Mouse (Mus musculus) E14TG2a.4 (cell line): Measurements from ENCODE around the gene Olfr600.
"Not testable (repeated sequence)": the region's sequence is repeated elsewhere in the genome, so short reads cannot be mapped to it uniquely, and the experiment has no call there.

ENCODE experiments used
- H3K27me3 ChIP-seq: 2 replicates; pipeline ENCODE4 v1.6.1; 2014; ENCODE audit warnings: low read length, control low read depth; ENCODE audit not compliant: insufficient read depth
- H3K36me3 ChIP-seq: 2 replicates; pipeline ENCODE4 v1.6.1; 2014; ENCODE audit warnings: low read length, control low read depth; ENCODE audit not compliant: insufficient read depth
- H3K4me1 ChIP-seq: replicated peaks from 2 replicates; pipeline ENCODE4 v1.6.1; 2014; ENCODE audit warnings: low read depth, low read length, control low read depth
- H3K4me3 ChIP-seq: replicated peaks from 2 replicates; pipeline ENCODE4 v1.5.1; 2014; ENCODE audit warnings: mild to moderate bottlenecking, low read length
- H3K9me3 ChIP-seq: 2 replicates; pipeline ENCODE4 v1.6.1; 2014; ENCODE audit warnings: low read length, control low read depth
- CTCF ChIP-seq: conservative IDR thresholded peaks from 2 replicates; pipeline ENCODE4 v1.5.1; 2014; ENCODE audit warnings: low read length
- NANOG ChIP-seq: IDR thresholded peaks from 2 replicates; pipeline ENCODE4 v1.6.1; 2014; ENCODE audit warnings: borderline replicate concordance, low read length, mixed read lengths
- POU5F1 ChIP-seq: IDR thresholded peaks from 2 replicates; pipeline ENCODE4 v1.6.1; 2014; ENCODE audit warnings: low read length, borderline replicate concordance

Olfr600 gene

GRCm38 (mm10) chr7:103349569-103349968 lies at the start of gene Olfr600:
Gene Olfr600 (minus strand): TSS chr7:103349669.
- Histone ChIP-seq H3K27me3 (no peaks in the 10 kb centered on the region), H3K36me3 (no peaks in the 10 kb centered on the region)
- TF ChIP-seq POU5F1 = no peak
- TF ChIP-seq NANOG = no peak
- TF ChIP-seq CTCF = no peak

GRCm38 (mm10) chr7:103398981-103399380 lies 49.5 kb upstream of the Olfr600 start:
- Histone ChIP-seq H3K27me3 (no peaks in the 10 kb centered on the region), H3K9me3 (no peaks in the 10 kb centered on the region), H3K36me3 (no peaks in the 10 kb centered on the region), H3K4me1 (peaks cover 28% of the 10 kb centered on the region), H3K4me3 (no peak overlapping the region)
- TF ChIP-seq NANOG (peak; percentile 60; the same call in 1 of the 2 replicates), CTCF (no peak)

More at GRCm38 (mm10) chr7:103349569-103349968, at the start of gene Olfr600:
- Histone ChIP-seq H3K4me3 (no peak within 1 kb of the TSS), H3K4me1 (no peaks in the 10 kb centered on the region), H3K9me3 (no peaks in the 10 kb centered on the region)

GRCm38 (mm10) chr7:103397758-103398157 lies 48.3 kb upstream of the Olfr600 start:
- peaks cover 25% of the 10 kb centered on the region for H3K4me1 ChIP-seq
- TF ChIP-seq CTCF (no peak), NANOG (peak; percentile 62; the same call in 1 of the 2 replicates)
- H3K27me3 ChIP-seq = no peaks in the 10 kb centered on the region
- H3K9me3 ChIP-seq = no peaks in the 10 kb centered on the region
- no peak overlapping the region for H3K4me3 ChIP-seq
- no peaks in the 10 kb centered on the region for H3K36me3 ChIP-seq

- H3K9me3 ChIP-seq = no peaks in the 10 kb centered on the region
- no peak for TF ChIP-seq POU5F1
- no peak for TF ChIP-seq NANOG
- no peak for TF ChIP-seq CTCF
Measured at GRCm38 (mm10) chr7:103386077-103386476, 36.6 kb upstream of the Olfr600 start, which contains the start of gene Olfr603. Gene Olfr603 (minus strand): TSS chr7:103386177.

GRCm38 (mm10) chr7:103362555-103362954 lies 13.1 kb upstream of the Olfr600 start, which contains the start of gene Olfr601:
Gene Olfr601 (minus strand): TSS chr7:103362655.
- Histone ChIP-seq H3K4me3 (no peak within 1 kb of the TSS), H3K9me3 (no peaks in the 10 kb centered on the region), H3K27me3 (no peaks in the 10 kb centered on the region), H3K36me3 (no peaks in the 10 kb centered on the region), H3K4me1 (no peaks in the 10 kb centered on the region)
- TF ChIP-seq POU5F1 = no peak
- TF ChIP-seq CTCF = no peak

More at GRCm38 (mm10) chr7:103386077-103386476, 36.6 kb upstream of the Olfr600 start, which contains the start of gene Olfr603:
- H3K4me3 ChIP-seq = no peak within 1 kb of the TSS
- H3K36me3 ChIP-seq = no peaks in the 10 kb centered on the region
- H3K4me1 ChIP-seq = no peaks in the 10 kb centered on the region
- no peaks in the 10 kb centered on the region for H3K27me3 ChIP-seq

GRCm38 (mm10) chr7:103335617-103336016 lies 13.9 kb downstream of the Olfr600 start, which contains the start of gene Olfr599:
Gene Olfr599 (plus strand): TSS chr7:103335917.
- Histone ChIP-seq H3K9me3 (no peaks in the 10 kb centered on the region), H3K4me3 (no peak within 1 kb of the TSS), H3K4me1 (no peaks in the 10 kb centered on the region), H3K36me3 (no peaks in the 10 kb centered on the region), H3K27me3 (no peaks in the 10 kb centered on the region; the same call in 1 of the 2 replicates)
- TF ChIP-seq CTCF (no peak), NANOG (no peak), POU5F1 (no peak)

GRCm38 (mm10) chr7:103323268-103323667 lies 26.2 kb downstream of the Olfr600 start, which contains the start of gene Olfr598:
Gene Olfr598 (plus strand): TSS chr7:103323568.
- H3K9me3 ChIP-seq = no peaks in the 10 kb centered on the region
- no peaks in the 10 kb centered on the region for H3K36me3 ChIP-seq
- no peak for TF ChIP-seq CTCF
- no peak for TF ChIP-seq NANOG
- no peak for TF ChIP-seq POU5F1
- H3K4me3 ChIP-seq = no peak within 1 kb of the TSS
- no peaks in the 10 kb centered on the region for H3K4me1 ChIP-seq
- H3K27me3 ChIP-seq = no peaks in the 10 kb centered on the region

GRCm38 (mm10) chr7:103316015-103316414 lies 33.5 kb downstream of the Olfr600 start, which contains the start of gene Olfr597:
Gene Olfr597 (plus strand): TSS chr7:103316315.
- H3K36me3 ChIP-seq, H3K9me3 ChIP-seq, H3K27me3 ChIP-seq, H3K4me1 ChIP-seq, H3K4me3 ChIP-seq: not testable (repeated sequence)

- H3K4me1 ChIP-seq, H3K36me3 ChIP-seq, H3K9me3 ChIP-seq: not testable (repeated sequence)
Measured at GRCm38 (mm10) chr7:103305348-103305747, 44.1 kb downstream of the Olfr600 start, which contains the start of gene Olfr596. Gene Olfr596 (plus strand): TSS chr7:103305648.

More at GRCm38 (mm10) chr7:103305348-103305747, 44.1 kb downstream of the Olfr600 start, which contains the start of gene Olfr596:
- H3K27me3 ChIP-seq, H3K4me3 ChIP-seq: not testable (repeated sequence)
